Mouse (Mus musculus) CH12.LX (cell line): ENCODE results near the gene Ly6g6c. TPM values are rescaled to one million over a fixed set of nuclear protein-coding genes. Genes with fewer than 3 reads are reported as not detected.

Source experiments
- DNase-seq: peaks from one replicate; pipeline ENCODE4 v3.0.0-alpha.2; 2013; ENCODE audit errors: extremely low read depth
- H3K27ac ChIP-seq: 2 replicates; pipeline ENCODE4 v1.5.1; 2012; ENCODE audit warnings: low read depth, mild to moderate bottlenecking, control low read depth, moderate library complexity; ENCODE audit not compliant: insufficient read depth
- H3K27me3 ChIP-seq: replicated peaks from 2 replicates; pipeline ENCODE3; 2012; ENCODE audit warnings: inconsistent platforms
- H3K36me3 ChIP-seq, 2 experiments: replicated peaks in 1 of 2; 2 replicates each; pipeline versions ENCODE3 to v1.6.1; 2012; ENCODE audit warnings: inconsistent platforms in 1 of 2, low read length in 1 of 2, mild to moderate bottlenecking in 1 of 2, mixed read lengths in 1 of 2, moderate library complexity in 1 of 2; ENCODE audit not compliant: control insufficient read depth in 1 of 2, insufficient read depth in 1 of 2
- H3K4me1 ChIP-seq, 2 experiments: 2 replicates each; pipeline ENCODE4 v1.6.1; 2012; ENCODE audit warnings: inconsistent platforms in 1 of 2, moderate library complexity in 1 of 2; ENCODE audit not compliant: insufficient read depth in 2 of 2, control insufficient read depth in 1 of 2
- H3K4me2 ChIP-seq: 2 replicates; pipeline ENCODE4 v1.6.1; 2012; ENCODE audit warnings: low read depth, mild to moderate bottlenecking, control low read depth; ENCODE audit not compliant: poor library complexity, insufficient read depth, severe bottlenecking
- H3K4me3 ChIP-seq, 3 experiments: fragments of 150-350 bp in 1 of 3; sonication (generic) in 1 of 3; replicated peaks in 1 of 3; 2 replicates each; pipeline versions ENCODE3 to v1.5.1; 2011 to 2012; ENCODE audit warnings: low read depth in 2 of 3, low read length in 2 of 3, mild to moderate bottlenecking in 2 of 3, moderate library complexity in 2 of 3, control low read depth in 1 of 3, improper control_type of control experiment in 1 of 3, inconsistent platforms in 1 of 3, mixed read lengths in 1 of 3; ENCODE audit not compliant: poor library complexity in 1 of 3
- H3K79me2 ChIP-seq: replicated peaks from 2 replicates; pipeline ENCODE4 v1.6.1; 2012; ENCODE audit warnings: mild to moderate bottlenecking, moderate library complexity; ENCODE audit not compliant: control insufficient read depth, poor library complexity, insufficient read depth, severe bottlenecking; ENCODE audit errors: extremely low read depth
- H3K9ac ChIP-seq: 2 replicates; pipeline ENCODE4 v1.6.1; 2012; ENCODE audit warnings: low read depth, mild to moderate bottlenecking, control low read depth, moderate library complexity; ENCODE audit not compliant: insufficient read depth
- H3K9me3 ChIP-seq: replicated peaks from 2 replicates; pipeline ENCODE3; 2012; ENCODE audit warnings: low read length, inconsistent platforms, mixed read lengths
- CTCF ChIP-seq, 2 experiments: IDR thresholded peaks in 1 of 2; conservative IDR thresholded peaks in 1 of 2; 2 replicates each; pipeline ENCODE4 v1.5.1; 2011 to 2012; ENCODE audit warnings: low read depth in 2 of 2, low read length in 2 of 2, improper control_type of control experiment in 1 of 2, inconsistent platforms in 1 of 2, mild to moderate bottlenecking in 1 of 2, moderate library complexity in 1 of 2
- E2F4 ChIP-seq: IDR thresholded peaks from 2 replicates; pipeline ENCODE4 v1.6.1; 2011; ENCODE audit warnings: low read depth, low read length, improper control_type of control experiment; ENCODE audit not compliant: insufficient replicate concordance
- ELF1 ChIP-seq: IDR thresholded peaks from 2 replicates; pipeline ENCODE4 v1.6.1; 2014; ENCODE audit warnings: low read depth, mild to moderate bottlenecking, inconsistent platforms, low read length, improper control_type of control experiment
- EP300 ChIP-seq: IDR thresholded peaks from 2 replicates; pipeline ENCODE4 v1.6.1; 2011; ENCODE audit warnings: low read length, improper control_type of control experiment
- GABPA ChIP-seq: IDR thresholded peaks from 2 replicates; pipeline ENCODE4 v1.6.1; 2012; ENCODE audit warnings: low read depth, low read length, improper control_type of control experiment, inconsistent platforms; ENCODE audit not compliant: insufficient replicate concordance
- JUN ChIP-seq: IDR thresholded peaks from 2 replicates; pipeline ENCODE4 v1.6.1; 2011; ENCODE audit warnings: low read depth, mild to moderate bottlenecking, low read length, improper control_type of control experiment, moderate library complexity; ENCODE audit not compliant: insufficient read depth
- MAFK ChIP-seq: IDR thresholded peaks from 2 replicates; pipeline ENCODE4 v1.6.1; 2011; ENCODE audit warnings: low read length, improper control_type of control experiment; ENCODE audit not compliant: insufficient replicate concordance
- MAX ChIP-seq: IDR thresholded peaks from 2 replicates; pipeline ENCODE4 v1.6.1; 2011; ENCODE audit warnings: low read length, improper control_type of control experiment
- MAZ ChIP-seq: IDR thresholded peaks from 2 replicates; pipeline ENCODE4 v1.6.1; 2012; ENCODE audit warnings: low read depth, mild to moderate bottlenecking, inconsistent platforms, low read length, improper control_type of control experiment, moderate library complexity
- MYC ChIP-seq: IDR thresholded peaks from 2 replicates; pipeline ENCODE4 v1.6.1; 2011; ENCODE audit warnings: low read depth, mild to moderate bottlenecking, improper control_type of control experiment, low read length
- NRF1 ChIP-seq: IDR thresholded peaks from 2 replicates; pipeline ENCODE4 v1.6.1; 2014; ENCODE audit warnings: low read depth, mild to moderate bottlenecking, inconsistent platforms, low read length, improper control_type of control experiment, moderate library complexity
- PAX5 ChIP-seq: IDR thresholded peaks from 2 replicates; pipeline ENCODE4 v1.6.1; 2012; ENCODE audit warnings: low read length, inconsistent platforms, mixed read lengths
- POLR2A ChIP-seq: IDR thresholded peaks from 2 replicates; pipeline ENCODE4 v1.6.1; 2011; ENCODE audit warnings: low read depth, mild to moderate bottlenecking, improper control_type of control experiment, low read length
- RAD21 ChIP-seq: IDR thresholded peaks from 2 replicates; pipeline ENCODE4 v1.6.1; 2011; ENCODE audit warnings: low read depth, mild to moderate bottlenecking, low read length, improper control_type of control experiment, moderate library complexity
- SMC3 ChIP-seq: IDR thresholded peaks from 2 replicates; pipeline ENCODE4 v1.6.1; 2011; ENCODE audit warnings: low read depth, low read length, improper control_type of control experiment
- USF1 ChIP-seq: IDR thresholded peaks from 2 replicates; pipeline ENCODE4 v1.6.1; 2014; ENCODE audit warnings: low read depth, mild to moderate bottlenecking, inconsistent platforms, low read length, improper control_type of control experiment
- ZC3H11A ChIP-seq: IDR thresholded peaks from 2 replicates; pipeline ENCODE4 v1.6.1; 2012; ENCODE audit warnings: low read depth, mild to moderate bottlenecking, inconsistent platforms, low read length, improper control_type of control experiment
- ZKSCAN1 ChIP-seq: IDR thresholded peaks from 2 replicates; pipeline ENCODE4 v1.6.1; 2012; ENCODE audit warnings: low read depth, inconsistent platforms, low read length, improper control_type of control experiment, borderline replicate concordance
- dilution Hi-C: fragments of 300-500 bp; cut with MboI; formaldehyde crosslinking; loops from 2 replicates; pipeline ENCODE4 v1.14.3; 2020; ENCODE audit warnings: low sequenced_read_pairs; ENCODE audit not compliant: extremely low pct_unique_long_range_greater_than_20kb, extremely low pct_ligation_motif_present
- in situ Hi-C: fragments of 300-500 bp; cut with MboI; formaldehyde crosslinking; loops from 3 replicates; pipeline ENCODE4 v1.14.3; 2019; ENCODE audit warnings: low sequenced_read_pairs, low pct_ligation_motif_present, low pct_unique_long_range_greater_than_20kb, mixed read lengths
- polyA plus RNA-seq: library from polyadenylated mRNA; unstranded; fragments of >175 nt; gene quantifications from 2 replicates; pipeline ENCODE4 v1.2.1, GENCODE M21; 2012; ENCODE audit warnings: low read depth; ENCODE audit not compliant: insufficient read length
- total RNA-seq, 2 experiments: library from RNA; depleted of rRNA; stranded (reverse); fragments of 300-350 nt in 1 of 2; fragments of >200 nt in 1 of 2; gene quantifications; 2 replicates each; pipeline ENCODE4 v1.2.3; 2012 to 2014

The Ly6g6c gene
- total and polyA plus RNA-seq, 3 experiments: 0.30 TPM; not detected in 2

GRCm38 (mm10) chr17:35028315-35028714 is 36.9 kb upstream of the Ly6g6c start:
- H3K9ac ChIP-seq: peak overlapping the region; percentile 70; the same call in 1 of the 2 replicates
- no peak for TF ChIP-seq PAX5
- TF ChIP-seq MAZ: no peak
- TF ChIP-seq JUN: no peak
- no peak for TF ChIP-seq EP300
- no peaks in the 10 kb centered on the region for H3K27me3 ChIP-seq
- no peaks in the 10 kb centered on the region; the same call in none of the 2 replicates for H3K79me2 ChIP-seq
- H3K4me1 ChIP-seq: peaks cover 20 to 78% of the 10 kb centered on the region in 2 experiments
- dilution Hi-C loops: no loop called here
- in situ Hi-C loops: loop anchor here (10.0 kb wide), 1 partner anchor 86 kb away; the partner anchor contains the start of gene Ly6g5b
- H3K27ac ChIP-seq: peak overlapping the region; percentile 26; the same call in 1 of the 2 replicates
- DNase-seq: no peak
- peaks cover 4 to 54% of the 10 kb centered on the region in 2 experiments for H3K36me3 ChIP-seq
- no peak overlapping the region for H3K4me3 ChIP-seq
- H3K4me2 ChIP-seq: 0 out of 2 replicates have a peak overlapping the region, but pooled peaks have one; percentile 14
- no peaks in the 10 kb centered on the region for H3K9me3 ChIP-seq

GRCm38 (mm10) chr17:35029691-35030532 is 35.3 kb upstream of the Ly6g6c start:
- H3K36me3 ChIP-seq: peaks cover 4 to 39% of the 10 kb centered on the region in 2 experiments
- no peaks in the 10 kb centered on the region; the same call in none of the 2 replicates for H3K79me2 ChIP-seq
- DNase-seq: no peak
- in situ Hi-C loops (loop anchor here (10.0 kb wide), 1 partner anchor 85 kb away; the partner anchor contains the start of gene Ly6g5b), dilution Hi-C loops (no loop called here)
- H3K9ac ChIP-seq: no peak overlapping the region
- H3K4me3 ChIP-seq: no peak overlapping the region
- H3K9me3 ChIP-seq: no peaks in the 10 kb centered on the region
- H3K27me3 ChIP-seq: no peaks in the 10 kb centered on the region
- TF ChIP-seq SMC3 (peak; percentile 32; the same call in 1 of the 2 replicates), CTCF (conservative IDR thresholded peaks at IDR 0.05 in 1 of 2, IDR thresholded peaks at IDR 0.05 in 1 of 2; ENCODE audit: low read depth in 2 of 2, low read length in 2 of 2) (peak in 1 of 2 experiments; percentile 52; a peak in 2 of 4 replicates), ELF1 (no peak), MAZ (no peak)
- H3K4me1 ChIP-seq: peaks cover 16 to 63% of the 10 kb centered on the region in 2 experiments
- H3K4me2 ChIP-seq: no peak overlapping the region
- no peak overlapping the region for H3K27ac ChIP-seq

GRCm38 (mm10) chr17:35031272-35031671 is 33.9 kb upstream of the Ly6g6c start:
- peaks cover 11 to 51% of the 10 kb centered on the region in 2 experiments for H3K4me1 ChIP-seq
- no peak for TF ChIP-seq ZKSCAN1
- TF ChIP-seq MAZ: no peak
- no peak for TF ChIP-seq RAD21
- TF ChIP-seq NRF1: no peak
- TF ChIP-seq E2F4: no peak
- TF ChIP-seq PAX5: no peak
- TF ChIP-seq ZC3H11A: no peak
- no peak for TF ChIP-seq POLR2A
- TF ChIP-seq MAFK: no peak
- no peak for TF ChIP-seq GABPA
- no peak for TF ChIP-seq USF1
- TF ChIP-seq MAX: no peak
- no peak for TF ChIP-seq MYC
- in situ Hi-C loops: no loop called here
- H3K9me3 ChIP-seq: no peaks in the 10 kb centered on the region
- H3K4me3 ChIP-seq: no peak overlapping the region
- dilution Hi-C loops: no loop called here
- no peak overlapping the region for H3K4me2 ChIP-seq
- H3K36me3 ChIP-seq: peaks cover 0 to 28% of the 10 kb centered on the region in 2 experiments
- no peaks in the 10 kb centered on the region; the same call in 1 of the 2 replicates for H3K79me2 ChIP-seq
- H3K9ac ChIP-seq: no peak overlapping the region
- no peaks in the 10 kb centered on the region for H3K27me3 ChIP-seq
- H3K27ac ChIP-seq: no peak overlapping the region
- no peak for DNase-seq
